Mouse (Mus musculus): ENCODE results near the gene Pfkfb3.

DNA sequence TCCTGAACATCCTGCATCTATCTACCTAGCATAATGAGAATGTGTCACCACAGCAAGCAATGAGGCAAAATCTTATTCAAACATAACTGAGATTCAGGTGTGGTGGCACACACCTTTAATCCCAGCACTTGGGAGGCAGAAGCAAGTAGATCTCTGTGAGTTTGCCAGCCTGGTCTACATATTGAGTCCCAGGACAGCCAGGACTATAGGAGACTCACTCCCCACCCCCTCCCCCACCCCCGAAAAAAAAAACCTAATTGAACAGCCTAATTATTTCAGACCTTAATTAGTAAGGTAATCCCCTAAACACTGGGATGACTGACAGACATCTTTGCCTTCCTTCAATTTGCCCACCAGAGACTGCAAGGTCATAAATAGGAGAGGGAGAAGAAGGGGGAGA is 2.2 kb downstream of the Pfkfb3 start:
- TF ChIP-seq ZC3H11A (IDR thresholded peaks at IDR 0.05; ENCODE audit: borderline replicate concordance, low read depth, low read length) (no peak), MAFK (IDR thresholded peaks at IDR 0.05; ENCODE audit: insufficient read depth, low read depth, low read length) (no peak)
